Mouse (Mus musculus): ENCODE measurements around the gene Lemd2. TPM values are rescaled to one million over a fixed set of nuclear protein-coding genes. Genes with fewer than 3 reads are reported as not detected.

Gene Lemd2
- total RNA-seq, 2 experiments from 2014 or later: 2.7 to 12.9 TPM

DNA sequence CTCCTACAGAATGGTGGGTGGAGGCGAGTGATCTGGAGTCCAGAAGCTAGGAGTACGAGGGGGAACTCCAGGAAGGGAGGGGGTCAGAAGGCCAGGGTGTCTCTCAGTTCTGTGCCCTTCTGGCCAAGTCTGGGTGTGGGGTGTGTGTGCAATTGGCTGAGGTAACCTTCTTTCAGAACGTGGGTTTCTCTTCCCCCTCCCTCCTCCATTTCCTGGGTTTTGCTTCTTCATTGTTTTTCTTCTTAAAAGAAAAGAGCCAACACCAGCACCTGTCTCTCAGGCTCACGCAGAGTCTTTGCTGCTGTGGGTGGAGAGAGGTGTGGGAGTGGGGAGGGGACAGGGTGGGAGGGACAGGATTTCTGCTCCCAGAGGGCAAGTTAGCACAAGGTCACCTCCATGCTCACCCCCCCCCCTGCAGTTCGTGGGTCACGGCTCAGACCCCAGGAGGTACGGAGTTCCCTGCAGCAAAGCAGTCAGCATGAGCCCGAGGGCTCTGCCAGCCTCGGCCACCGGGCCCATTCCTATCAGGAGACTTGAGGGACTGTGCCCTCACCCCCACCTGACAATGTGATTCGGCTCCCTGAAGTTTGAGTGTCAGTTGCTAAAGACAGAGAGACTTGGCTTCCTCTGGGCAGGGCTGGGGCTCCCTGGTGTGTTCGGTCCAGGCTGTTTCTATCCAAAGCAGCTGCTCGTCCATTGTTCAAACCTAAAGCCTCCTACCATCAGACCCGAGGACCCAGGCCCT, 25.6 kb upstream of the Lemd2 start:
- no peak for ATAC-seq (replicated peaks; ENCODE audit: low FRiP score, poor library complexity, severe bottlenecking)

DNA sequence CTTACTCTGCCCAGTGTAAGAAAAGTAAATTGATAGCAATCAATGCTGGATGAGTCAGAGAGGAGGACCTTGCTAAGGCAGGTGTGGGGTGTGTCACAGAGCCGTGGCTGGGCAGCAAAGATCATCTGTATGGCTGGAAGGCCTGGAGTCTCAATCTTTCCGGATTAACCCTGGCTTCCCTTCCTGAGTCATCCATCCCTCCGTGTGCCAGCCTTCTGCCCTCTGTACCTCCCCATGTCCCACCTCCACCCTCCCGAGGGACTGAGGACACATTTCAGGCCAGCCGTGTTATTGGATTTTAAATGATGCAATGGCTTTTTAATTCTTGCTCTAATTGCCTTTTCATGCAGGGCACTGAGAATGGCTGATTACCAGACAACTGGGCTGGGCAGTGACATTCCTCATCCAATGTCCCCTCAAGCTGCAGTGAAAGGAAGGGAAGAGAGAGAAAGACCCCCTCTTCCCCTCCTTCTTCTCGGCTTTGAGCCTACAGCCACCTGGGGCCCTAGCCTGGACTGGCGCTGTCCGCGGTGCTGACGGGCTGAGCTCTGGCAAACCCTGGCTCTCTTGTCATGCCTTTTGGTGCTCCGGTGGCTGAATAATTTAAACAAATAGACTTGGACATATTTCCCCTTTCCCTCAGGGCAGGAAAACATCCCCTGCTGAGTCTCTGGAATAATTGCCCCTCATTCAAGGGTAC, 24.1 kb upstream of the Lemd2 start:
- ATAC-seq (replicated peaks; ENCODE audit: low FRiP score, poor library complexity, severe bottlenecking): no peak

DNA sequence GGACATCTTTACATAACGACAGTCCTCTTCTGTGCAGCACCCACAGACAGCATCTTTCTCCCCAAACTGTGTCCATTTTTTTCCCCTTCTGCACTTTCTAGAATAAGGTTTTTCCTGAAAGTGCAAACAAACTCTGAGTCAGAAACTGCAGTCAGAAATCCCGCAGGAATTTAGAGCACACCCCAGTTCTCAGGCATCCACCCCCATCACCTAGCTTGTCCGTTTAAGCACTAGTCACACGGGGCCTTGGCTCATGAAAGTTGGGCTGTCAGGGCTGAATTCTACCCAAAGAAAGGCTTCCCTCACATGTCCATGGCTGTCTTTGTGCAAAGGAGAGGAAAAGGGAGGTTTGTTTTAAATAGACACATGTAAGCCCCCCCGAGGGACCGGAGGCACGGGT, 23.0 kb upstream of the Lemd2 start:
- ATAC-seq (replicated peaks; ENCODE audit: low FRiP score, poor library complexity, severe bottlenecking): no peak

DNA sequence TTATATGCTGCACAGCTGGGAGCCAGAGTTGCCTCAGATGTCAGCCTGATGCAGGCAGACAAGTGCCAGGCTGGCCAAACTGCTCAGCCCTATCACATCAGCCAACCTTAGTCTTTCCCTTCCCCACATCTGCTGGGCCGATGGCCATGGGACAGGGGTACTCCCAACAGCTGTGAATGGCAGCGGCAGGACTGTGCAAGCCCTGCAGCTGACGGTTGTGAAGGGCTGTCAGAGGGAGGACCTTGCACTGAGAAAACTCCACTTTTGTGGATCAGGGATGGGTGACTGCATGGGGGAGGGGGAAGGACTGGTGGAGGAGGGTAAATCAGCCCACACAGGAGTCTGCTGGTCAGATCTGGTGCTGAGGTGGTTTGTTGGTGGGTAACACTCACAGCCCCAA, 22.4 kb upstream of the Lemd2 start:
- no peak for ATAC-seq (replicated peaks; ENCODE audit: low FRiP score, poor library complexity, severe bottlenecking)

DNA sequence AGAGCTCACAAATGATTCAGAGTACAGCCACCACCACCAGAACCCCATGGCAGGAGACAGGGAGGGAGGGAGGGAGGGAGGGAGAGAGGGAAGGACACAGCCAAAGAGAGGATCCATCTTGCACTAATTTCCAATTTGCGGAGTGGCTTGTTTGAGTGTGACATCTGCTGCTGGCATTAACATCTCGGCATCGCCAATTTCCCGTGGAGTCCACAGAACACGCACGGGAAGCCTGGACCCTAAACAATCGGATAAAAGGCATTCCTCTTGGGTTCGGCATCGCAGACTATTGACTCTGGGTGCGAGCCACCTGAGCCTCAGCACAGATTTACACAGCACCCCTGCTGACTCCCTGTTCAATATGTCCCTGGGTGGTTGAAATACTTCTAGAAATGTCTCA, 21.5 kb upstream of the Lemd2 start:
- no peak for ATAC-seq (replicated peaks; ENCODE audit: low FRiP score, poor library complexity, severe bottlenecking)

DNA sequence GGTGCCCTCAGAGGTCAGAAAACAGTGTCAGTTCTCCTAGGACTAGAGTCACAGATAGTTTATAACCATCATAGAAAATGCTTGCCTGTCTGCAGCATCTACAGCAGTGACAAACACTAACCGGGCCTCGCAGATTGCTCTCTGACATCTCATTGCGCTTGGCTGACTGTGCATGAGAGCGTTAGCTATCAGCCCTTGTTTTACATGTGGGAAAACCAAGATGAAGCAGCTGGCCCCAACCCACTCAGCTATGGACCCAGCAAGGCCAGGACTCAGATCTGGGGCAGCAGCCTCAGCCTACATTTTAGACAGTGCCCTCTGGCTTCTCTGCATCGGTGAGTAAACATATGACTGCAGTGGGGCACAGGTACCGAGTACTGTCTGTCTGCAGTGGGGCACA, 19.6 kb upstream of the Lemd2 start:
- no peak for ATAC-seq (replicated peaks; ENCODE audit: low FRiP score, poor library complexity, severe bottlenecking)

DNA sequence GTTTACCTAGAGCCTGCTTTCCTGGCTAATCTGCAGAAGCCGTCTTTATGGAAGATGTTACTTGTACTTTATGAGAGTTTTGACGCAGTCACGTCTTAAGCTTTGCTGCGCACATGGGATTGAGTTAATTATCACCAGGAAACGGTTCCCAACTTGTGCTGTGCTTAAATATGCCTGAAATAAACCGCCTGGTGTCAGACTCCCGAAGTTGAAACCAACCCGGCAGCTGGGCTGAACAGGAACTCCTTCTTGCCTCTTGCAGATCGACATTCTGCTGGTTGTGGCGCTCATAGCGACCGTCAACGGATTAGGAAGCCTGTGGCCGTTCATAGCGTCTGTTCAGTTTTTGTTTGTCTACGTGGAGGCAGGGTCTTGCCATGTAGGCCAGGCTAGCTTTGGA, 17.3 kb upstream of the Lemd2 start:
- ATAC-seq (replicated peaks; ENCODE audit: low FRiP score, poor library complexity, severe bottlenecking): no peak

DNA sequence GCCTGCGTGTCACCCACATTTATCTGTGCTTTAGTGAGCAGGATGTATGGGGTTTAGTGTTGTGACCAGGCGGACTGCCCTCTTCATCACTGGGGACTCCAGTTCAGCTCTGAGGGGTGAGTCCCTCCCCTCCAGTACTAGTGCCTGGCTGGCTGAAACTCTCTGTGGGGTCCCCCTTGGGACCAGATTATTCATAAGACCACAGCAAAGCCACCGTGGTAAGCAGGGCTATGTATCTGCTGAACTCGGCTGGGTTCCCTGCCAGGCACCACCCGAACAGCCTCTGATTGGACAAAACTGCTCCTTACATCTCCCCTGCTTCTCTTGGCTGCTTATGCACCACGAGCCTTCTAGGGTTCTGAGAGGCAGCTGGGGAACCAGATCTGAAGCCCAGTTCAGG, 14.6 kb upstream of the Lemd2 start:
- no peak for ATAC-seq (replicated peaks; ENCODE audit: low FRiP score, poor library complexity, severe bottlenecking)

DNA sequence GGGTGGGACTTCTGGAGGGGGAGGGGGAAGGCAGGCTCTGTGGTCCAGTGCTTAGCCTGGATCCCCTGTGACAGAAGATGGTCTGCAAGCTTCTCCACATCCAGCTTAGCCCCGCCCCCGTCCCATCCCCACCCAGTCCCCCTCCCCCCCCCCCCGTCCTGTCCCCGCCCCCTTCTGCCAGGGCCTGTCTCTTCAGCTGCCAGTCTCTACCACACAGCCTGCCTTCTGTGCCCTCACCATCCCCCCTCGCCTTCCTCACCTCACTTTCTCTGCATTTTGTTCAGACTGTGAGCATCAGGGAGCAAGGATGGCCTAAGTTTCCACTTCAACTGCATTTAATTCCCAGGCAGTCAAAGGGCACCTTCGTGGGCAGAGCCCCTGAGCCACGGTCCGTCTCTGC, 14.1 kb upstream of the Lemd2 start:
- no peak for ATAC-seq (replicated peaks; ENCODE audit: low FRiP score, poor library complexity, severe bottlenecking)

DNA sequence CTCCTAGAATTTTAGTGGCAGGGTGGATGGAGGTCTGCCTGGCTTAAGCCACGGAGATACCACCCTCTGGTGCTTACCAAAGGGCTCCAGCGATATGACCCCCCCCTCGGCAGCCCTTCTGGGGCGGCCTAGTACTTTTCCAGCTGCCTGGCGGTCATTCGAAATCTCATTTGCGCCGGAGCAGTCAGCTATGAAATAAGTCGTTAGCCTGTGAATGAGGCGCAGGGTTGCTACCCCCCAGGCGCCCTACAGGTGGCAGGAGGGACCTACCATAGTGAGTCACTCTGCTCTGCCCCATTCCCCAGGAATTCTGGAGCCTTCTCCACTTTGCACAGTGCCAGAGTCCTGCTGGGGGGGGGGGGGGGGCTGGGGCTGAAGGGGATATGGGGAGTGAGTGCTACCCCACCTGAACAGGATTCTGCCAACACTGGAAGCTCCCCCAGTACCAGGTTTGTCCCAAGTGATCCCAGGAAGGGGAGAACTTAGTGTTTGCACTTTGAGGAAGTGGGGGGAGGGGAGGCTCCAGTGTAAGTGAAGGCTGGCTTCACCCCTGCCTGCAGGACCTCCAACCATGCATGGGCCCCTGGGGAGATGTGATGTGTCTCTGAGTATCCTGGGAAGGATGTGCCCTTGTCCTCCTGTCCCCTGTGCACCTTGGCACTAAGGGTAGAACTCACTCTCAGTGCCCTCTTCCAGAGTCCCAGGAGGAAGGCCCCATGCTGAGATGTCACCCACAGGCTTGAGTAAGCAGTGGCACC, 8.7 kb upstream of the Lemd2 start:
- no peak for ATAC-seq (replicated peaks; ENCODE audit: low FRiP score, poor library complexity, severe bottlenecking)

DNA sequence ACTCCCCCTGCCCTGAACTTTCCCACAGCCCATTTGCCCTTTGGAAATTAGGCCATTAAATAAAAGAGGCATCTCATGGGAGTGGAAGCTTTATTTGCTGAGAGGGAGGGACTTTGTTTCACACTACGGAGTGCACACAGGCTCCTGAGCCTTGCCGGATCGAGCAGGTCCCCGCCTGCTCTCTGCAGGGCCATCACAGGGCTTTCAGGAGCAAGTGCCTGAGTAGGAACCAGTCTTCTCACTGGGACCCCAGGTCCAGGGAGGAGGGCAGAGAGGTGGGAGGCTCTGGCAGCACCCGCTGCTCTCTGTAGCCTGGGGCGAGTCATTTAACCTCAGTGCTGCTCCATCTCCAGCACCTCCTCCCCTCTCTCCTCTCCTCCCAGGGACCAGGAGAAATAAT, 7.7 kb upstream of the Lemd2 start:
- ATAC-seq (replicated peaks; ENCODE audit: low FRiP score, poor library complexity, severe bottlenecking): no peak

DNA sequence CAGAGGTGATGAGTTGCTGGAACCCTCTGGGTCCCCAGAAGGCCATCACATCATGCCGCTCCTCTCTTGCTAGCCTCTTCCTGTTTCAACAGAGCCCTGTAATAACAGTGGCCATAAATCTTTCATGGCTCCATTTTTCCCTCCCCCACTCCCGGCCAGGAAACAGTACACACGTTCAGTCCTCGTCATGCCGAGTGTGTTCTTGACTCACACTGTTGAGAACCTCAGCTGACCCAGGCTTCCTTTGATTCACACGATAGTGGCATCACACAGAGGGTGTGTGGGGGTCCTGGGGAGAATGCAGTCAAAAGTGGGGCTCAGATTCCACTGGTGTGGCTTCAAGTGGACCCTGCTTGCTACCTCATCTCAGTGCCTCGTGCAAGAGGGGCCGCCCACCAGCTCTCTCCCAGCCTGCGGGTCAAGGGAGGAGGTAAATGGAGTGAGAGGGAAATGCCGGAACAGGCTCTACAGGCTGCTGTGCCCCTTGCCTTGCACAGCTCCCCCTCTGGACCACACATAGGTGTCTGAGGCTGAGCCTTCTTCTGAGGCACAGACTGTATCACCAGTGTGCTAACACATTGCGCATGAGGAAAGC, 2.9 kb upstream of the Lemd2 start:
- ATAC-seq (replicated peaks; ENCODE audit: low FRiP score, poor library complexity, severe bottlenecking): no peak

DNA sequence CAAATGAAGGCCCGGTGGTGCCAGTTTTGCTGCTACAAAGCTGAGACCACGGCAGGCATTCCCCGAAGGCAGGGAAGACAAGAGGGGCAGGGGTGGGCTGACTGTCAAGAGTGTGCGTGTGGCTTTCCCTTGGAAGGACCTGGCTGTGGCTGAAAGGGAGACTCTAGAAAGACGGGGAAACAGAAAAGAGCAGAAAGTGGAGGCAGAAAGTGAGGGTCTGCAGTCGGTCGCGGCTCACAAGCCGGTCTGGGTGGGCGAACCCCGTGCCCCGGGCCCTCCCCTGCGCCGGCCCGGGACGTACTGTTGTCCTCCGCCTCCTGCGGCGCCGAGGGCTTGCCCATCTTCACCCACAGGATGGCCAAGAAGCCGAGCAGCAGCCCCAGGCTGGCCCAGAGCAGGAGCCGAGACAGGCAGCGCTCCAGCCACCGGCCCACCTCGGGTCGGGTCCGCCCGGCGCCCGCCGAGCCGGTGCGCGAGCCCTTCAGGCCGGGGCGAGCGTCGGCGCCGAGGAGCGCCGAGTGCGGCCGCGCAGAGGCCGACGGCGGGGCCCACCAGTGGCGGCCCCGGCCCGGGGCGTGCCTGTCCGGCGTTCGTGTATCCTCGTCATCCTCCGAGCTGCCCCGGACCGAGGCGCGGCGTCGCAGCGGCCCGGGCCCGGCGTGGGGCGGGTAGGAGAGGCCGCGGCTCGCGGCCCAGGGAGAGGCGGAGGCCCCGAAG, 753 bp downstream of the Lemd2 start:
- peak; percentile 23; the same call in 1 of the 2 replicates for ATAC-seq (replicated peaks; ENCODE audit: low FRiP score, poor library complexity, severe bottlenecking)

DNA sequence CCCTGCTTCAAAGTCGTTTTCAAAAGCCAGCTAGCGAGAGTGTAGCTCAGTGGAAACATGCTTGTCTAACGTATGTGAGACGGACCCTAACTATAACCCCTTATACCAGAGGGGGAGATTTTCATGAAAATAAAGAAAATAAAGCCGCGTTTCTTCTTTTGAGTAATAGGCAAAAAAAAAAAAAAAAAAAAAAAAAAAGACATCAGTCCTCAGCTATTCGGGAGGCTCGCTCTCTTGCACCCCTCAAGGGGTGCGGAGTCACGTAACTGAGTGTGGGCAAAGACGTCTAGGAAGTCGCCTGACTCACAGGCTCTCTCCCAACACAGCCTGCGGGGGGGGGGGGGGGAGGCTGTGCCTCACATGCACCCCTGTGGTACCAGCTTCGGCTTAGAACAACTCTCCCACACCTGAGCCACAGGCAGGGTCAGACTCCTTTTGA, 1.3 kb downstream of the Lemd2 start:
- no peak for ATAC-seq (replicated peaks; ENCODE audit: low FRiP score, poor library complexity, severe bottlenecking)

DNA sequence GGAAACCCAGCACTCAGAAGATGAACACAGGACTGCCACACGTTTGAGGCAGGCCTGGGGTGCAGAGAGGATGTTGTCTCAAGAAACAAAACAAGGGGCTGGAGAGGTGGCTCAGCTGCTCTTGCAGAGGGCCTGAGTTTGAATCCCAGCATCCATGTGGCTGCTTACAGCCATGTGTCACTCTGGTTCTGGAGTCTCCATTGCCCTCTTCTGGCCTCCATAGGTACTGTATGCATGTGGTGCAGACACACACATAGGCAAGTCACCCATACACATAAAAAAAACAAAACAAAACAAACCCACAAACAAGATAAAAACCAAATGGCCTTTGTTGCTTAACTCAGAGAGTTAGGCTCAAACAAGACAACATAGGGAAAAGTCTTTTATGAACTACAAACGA, 2.3 kb downstream of the Lemd2 start:
- 0 out of 2 replicates have a peak, but pooled peaks have one; percentile 40 for ATAC-seq (replicated peaks; ENCODE audit: low FRiP score, poor library complexity, severe bottlenecking)

DNA sequence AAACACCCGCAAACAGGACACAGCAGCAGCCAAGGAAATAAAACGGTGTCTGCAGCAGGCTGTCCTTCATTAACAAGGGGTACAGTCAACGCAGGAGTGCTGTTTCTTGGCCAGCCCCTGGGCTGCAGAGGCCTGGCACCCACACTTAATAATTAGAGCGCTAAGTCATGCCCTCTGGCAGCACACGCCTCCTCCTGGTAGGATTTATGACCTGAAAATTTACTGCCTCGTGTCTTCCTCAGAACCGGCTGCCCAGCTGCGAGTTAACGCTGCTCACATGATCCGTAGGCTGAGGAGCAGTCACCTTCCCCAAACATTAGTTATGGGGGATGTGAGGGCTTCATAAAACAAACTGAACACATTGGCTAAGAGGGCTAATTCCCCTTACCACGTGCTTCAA, 3.5 kb downstream of the Lemd2 start:
- ATAC-seq (replicated peaks; ENCODE audit: low FRiP score, poor library complexity, severe bottlenecking): no peak

DNA sequence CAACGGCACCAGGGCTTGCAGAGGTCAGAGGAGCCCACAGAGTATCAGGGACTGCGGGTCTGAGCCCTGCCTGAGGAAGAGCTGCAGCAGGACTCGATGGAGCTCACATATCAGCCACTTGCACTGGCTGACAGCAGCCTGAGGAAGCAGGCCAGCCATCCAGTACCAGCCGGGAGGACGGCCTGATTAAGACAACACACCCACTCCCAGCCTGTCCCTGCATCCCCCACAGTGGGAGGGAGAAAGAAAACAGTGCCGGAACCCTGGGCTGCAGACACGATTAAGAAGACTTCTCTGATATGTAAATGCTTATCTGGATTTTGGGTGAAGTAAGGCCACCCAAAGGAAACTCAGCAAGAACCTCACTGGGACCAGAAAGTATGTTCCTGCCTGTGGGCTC, 4.4 kb downstream of the Lemd2 start:
- ATAC-seq (replicated peaks; ENCODE audit: low FRiP score, poor library complexity, severe bottlenecking): no peak

DNA sequence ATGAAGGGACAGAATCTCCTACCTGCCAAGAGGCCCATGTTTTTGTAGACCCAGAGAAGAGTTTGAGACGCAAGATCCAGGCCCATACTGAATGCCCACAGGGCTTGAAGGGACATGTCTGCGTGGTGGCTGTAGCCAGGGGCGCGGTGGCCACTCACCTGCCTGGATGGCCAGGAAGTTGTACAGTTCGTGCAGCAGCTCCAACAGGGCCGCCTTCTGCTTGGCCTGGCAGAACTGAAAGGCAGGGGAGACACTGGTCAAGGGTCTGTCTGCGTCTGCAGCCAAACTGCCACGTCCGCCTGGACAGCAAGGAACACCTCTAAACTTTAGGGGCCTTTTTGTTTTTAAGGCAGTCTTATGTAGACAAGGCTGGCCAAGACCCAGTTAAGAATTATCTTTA, 5.1 kb downstream of the Lemd2 start:
- no peak for ATAC-seq (replicated peaks; ENCODE audit: low FRiP score, poor library complexity, severe bottlenecking)

DNA sequence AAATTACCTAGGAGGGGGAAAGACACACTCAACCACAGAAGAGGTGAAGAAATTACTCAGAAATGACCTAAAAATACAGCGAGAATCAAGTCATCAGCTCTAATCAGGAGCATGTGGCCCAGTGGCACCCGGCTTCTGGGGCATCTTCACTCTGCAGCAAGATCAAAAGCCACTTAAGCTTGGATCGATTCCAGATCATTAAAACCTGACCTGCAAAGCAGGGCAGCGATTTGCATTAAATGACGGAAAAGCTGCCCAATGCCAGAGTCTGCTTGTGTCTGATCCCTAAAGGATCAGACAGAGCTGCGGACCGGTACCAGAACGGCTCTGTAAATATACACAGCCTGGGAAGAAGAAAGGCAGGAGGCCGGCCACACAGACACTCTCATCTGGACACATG, 8.1 kb downstream of the Lemd2 start:
- no peak for ATAC-seq (replicated peaks; ENCODE audit: low FRiP score, poor library complexity, severe bottlenecking)
